Mouse (Mus musculus): ENCODE results near the gene Snrpb.

Snrpb gene

DNA sequence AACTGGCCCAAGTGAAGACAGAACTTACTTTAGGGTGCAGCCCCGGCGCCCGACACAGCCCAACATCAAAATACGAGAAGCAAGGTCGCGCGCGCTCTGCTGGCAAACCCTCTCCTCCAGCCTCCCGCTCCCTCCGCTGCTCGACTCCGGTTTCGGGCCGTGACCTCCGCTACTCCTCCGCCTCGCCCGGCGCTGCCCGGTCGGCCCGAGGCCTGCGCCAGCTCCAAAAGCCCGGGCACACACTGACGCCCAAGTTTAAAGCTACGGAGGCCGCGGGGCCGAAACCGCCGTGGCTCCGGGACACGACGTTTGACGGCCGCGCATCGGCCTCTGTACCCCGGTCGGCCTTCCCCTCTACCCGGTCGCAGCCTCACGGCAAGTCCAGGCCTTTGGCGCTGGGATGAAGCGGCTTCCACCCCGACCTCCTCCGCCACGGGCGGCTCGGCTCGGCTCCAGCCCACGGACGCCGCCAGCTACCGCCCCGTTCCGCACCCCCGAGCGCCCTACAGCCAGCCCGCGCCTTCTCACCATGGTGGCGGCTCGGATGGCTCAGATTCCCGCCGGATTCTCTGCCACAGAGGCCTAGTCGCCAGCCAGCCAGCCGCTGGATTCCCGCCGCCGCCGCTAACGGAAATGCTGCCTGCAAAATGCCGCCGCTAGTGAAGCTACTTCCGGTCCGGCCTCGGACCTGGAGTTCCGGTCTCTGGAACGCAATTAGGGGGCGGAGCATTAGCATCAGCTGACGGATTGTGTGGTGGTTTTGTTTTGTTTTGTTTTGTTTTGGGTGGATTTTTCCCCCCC, at the start of gene Snrpb:
Gene Snrpb (minus strand): TSS at position 698 of the 801 bp plus-strand sequence.
- DNase-seq (ENCODE audit: low read depth, low spot score): peak; percentile 92

DNA sequence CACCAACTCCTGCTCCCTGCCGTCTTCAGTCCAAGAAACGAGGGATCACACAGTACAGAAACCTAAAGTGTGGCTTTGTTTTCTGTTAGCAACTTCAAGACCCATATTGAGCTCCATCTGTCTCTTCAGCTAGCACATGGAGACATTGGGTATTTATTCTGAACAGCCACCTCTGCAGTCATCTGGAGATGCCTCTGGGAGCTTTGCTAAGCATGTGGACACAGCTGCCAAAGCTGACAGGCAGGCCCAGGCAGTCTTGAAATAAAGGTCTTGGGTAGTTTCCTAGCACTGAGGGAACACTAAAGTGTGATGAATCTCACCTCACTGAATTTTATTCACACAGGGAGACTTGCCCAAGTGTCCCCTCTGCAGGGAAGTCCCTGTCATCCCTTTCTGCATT, 32.4 kb upstream of the Snrpb start:
- DNase-seq (ENCODE audit: low read depth, low spot score): no peak

DNA sequence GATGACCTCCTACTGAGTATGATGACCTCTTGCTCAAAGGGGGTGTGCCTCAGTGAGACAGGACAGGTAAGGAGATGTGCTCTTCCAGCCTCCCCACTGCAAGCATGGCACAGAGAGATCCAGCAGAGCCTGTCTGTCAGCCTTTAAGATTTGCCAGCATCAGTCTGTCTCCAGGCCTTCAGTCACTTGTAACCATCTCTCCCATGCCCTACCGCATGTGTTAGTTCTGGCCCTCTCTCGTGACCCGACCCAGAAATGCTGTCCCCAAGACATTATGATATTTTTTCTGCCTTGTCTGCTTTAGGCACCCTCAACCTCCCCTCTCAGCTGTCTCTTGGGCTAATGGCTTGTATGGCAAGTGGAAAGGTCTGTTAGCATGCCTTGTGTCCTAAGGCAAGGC, 30.4 kb upstream of the Snrpb start:
- DNase-seq (ENCODE audit: low read depth, low spot score): no peak

DNA sequence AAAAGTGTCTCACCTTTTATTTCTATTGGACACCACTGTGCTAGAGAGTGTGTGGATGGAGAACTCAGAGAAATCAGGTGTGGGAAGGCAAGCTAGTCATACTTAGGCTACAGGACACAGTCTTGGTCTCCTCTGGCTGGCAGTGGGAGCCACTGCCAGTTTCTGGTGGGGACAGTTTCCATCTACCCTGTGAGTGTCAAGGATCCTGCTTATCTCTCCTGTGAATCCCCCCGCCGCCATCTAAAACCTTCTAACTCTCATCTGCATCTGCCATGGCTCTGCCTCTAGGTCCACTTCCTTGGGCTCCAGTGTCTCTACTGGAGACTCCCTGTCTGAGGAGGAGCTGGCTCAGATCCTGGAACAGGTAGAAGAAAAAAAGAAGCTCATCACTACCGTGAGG, 28.8 kb upstream of the Snrpb start:
- DNase-seq (ENCODE audit: low read depth, low spot score): no peak

DNA sequence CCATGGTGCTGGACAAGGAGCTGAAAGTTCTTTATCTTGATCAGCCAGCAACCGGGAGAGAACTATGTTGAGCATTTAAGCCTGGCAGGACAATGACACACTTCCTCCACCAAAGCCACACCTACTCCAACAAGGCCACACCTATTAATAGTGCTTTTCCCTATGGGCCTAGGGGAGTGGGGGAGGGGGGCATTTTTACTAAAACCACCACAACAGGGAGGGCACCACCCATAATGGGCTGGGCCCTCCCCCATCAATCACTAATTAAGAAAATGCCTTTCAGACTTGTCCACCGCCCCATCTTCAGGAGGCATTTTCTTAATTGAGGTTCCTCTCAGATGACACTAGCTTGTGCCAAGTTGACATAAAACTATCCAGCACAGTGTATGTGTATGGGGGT, 28.2 kb upstream of the Snrpb start:
- DNase-seq (ENCODE audit: low read depth, low spot score): no peak

DNA sequence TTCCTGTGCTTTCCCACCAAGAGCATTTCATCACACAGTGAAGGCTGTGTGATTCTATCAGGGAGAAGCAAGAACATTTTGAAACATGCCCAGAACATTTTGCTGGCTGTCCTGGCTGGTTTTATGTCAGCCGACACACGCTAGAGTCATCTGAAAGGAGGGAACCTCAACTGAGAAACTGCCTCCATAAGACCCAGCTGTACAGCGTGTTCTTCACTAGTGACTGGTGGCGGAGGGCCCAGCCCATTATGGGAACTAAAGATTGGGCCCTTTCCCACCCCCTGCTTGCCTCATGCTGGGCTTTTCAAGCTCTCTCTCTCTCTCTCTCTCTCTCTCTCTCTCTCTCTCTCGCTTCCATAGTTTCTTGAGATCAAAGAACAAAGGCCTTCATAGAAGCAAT, 21.8 kb upstream of the Snrpb start:
- DNase-seq (ENCODE audit: low read depth, low spot score): no peak

DNA sequence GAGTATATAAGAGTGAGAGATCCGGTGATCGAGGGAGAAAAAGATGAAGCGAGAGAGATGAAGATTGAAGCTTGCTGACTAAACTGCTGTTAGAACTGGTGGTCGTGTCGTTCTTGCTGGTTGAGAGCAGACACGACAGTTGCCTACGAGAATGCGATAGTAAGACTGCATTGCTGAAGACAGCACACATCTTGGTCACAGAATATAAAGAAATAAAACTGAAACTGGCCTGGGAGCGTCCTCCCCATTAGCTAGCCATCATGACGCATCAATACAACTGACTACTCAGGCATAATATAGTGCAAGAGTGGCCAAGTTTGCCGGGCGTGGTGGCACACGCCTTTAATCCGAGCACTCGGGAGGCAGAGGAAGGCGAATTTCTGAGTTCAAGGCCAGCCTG, 15.7 kb upstream of the Snrpb start, which contains the start of gene Tmc2:
Gene Tmc2 (plus strand): TSS at position 301 of the 400 bp plus-strand sequence.
- DNase-seq (ENCODE audit: low read depth, low spot score): no peak

DNA sequence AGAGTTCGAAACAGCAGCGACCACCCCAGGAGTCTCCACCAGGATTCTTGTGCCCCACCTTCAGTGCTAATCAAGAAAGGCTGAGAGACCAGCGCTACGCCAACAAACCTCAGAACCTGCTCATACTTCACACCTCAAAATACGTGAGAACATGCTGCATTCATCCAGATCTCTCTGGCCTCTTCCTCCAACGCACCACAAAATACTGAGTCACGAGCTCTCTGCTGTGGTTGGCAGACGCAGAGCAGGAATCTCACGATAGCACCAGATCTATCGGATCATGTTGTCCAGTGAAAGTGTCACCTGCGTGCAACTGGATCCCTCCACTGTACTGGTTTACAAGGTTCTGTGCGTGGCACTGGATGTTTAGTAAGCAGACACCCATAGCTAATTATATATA, 9.2 kb upstream of the Snrpb start:
- DNase-seq (ENCODE audit: low read depth, low spot score): no peak

DNA sequence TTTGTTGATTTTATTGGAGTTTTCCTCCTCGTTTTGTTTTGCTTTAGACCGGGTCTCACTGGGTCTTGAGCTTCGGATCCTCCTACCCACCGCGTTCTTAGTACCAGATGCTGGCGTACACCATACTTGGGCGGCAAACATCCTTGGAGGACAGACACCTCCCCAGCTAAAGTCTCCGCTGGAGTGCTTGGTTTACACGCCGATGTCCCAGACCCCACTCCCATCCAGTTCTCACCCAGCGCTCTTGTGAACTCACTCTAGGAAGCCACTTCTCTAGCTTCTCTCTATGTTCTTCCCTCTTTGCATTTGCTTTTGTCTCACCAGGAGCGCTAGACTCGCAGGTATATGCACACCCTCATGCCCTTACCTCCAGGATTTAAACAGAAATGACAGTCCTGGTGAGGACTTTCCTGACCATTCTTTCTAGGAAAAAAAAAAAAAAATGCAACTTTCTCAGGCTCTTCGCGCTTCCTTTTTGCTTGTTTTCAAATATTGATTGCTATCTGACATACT, 360 bp upstream of the Snrpb start:
- no peak for DNase-seq (ENCODE audit: low read depth, low spot score)

DNA sequence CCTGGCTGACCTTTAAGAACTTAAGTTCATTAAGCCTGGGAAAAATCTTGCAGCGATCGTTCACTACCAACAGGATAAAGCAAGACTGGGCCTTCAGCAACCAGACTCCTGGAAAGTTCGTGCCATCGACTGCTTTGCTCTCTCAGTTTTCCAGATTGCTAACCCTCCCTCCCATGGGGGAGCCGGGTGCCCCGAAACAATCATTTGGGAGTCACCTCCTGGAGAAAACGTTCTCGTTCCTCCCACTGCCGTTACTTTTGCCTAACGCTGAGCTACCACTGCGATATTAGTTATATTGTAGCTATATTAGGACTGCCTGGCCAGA, 860 bp downstream of the Snrpb start:
- no peak for DNase-seq (ENCODE audit: low read depth, low spot score)

DNA sequence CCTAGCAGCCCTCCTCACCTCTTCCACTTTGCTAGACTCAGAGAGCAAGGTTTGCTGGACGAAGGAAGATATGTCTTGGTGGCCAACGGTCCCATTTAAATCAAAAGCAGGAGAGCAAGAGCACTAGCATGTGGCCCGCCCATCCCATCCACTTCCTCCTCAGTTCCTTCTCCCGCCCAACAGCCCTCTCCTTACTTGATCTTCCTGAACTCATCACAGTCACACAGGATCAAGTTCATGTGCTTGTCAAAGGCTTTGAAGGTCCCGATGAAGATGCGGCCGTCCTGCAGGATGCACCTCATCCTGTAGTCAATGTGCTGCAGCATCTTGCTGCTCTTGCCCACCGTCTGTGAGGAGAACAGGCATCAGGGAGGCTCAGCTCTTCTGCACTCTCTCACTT, 2.4 kb downstream of the Snrpb start:
- DNase-seq (ENCODE audit: low read depth, low spot score): no peak

DNA sequence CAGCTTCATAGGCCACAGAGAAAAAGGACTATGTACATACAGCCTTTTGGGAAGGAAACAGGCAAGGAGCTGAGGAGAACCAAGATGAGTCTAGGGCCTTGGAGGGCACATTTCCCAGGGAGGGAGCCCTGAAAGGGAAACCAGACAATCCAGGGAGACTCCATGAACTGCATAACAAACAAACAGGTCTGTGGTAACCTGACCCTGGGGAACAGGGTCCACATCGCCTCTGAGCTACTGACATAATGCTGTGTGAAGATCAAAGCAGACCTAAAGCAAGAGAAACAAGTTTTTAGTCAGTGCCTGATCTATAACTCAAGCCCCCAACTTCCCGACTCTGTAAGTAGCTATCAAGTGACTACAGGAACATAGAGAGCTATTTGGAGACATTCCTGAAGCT, 7.5 kb downstream of the Snrpb start:
- no peak for DNase-seq (ENCODE audit: low read depth, low spot score)

DNA sequence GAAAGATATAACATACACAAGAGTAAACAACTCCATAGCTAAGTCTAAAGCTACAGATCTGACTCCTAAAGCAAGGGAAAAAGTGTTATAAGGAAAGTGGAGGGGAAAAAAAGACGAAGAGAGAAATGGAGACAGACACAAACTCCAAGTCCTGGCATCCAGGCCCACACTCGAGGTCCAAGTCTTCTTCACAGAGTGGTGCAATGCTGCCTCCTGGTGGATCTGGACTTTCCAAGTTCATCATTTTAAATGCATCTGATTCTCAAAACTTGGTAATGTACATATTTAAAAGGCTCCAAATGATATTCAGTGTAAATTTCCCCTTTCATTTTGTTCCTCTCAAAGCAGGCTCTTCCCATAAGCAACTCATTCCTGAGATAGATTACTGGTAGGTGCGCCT, 11.3 kb downstream of the Snrpb start:
- peak; percentile 46 for DNase-seq (ENCODE audit: low read depth, low spot score)

DNA sequence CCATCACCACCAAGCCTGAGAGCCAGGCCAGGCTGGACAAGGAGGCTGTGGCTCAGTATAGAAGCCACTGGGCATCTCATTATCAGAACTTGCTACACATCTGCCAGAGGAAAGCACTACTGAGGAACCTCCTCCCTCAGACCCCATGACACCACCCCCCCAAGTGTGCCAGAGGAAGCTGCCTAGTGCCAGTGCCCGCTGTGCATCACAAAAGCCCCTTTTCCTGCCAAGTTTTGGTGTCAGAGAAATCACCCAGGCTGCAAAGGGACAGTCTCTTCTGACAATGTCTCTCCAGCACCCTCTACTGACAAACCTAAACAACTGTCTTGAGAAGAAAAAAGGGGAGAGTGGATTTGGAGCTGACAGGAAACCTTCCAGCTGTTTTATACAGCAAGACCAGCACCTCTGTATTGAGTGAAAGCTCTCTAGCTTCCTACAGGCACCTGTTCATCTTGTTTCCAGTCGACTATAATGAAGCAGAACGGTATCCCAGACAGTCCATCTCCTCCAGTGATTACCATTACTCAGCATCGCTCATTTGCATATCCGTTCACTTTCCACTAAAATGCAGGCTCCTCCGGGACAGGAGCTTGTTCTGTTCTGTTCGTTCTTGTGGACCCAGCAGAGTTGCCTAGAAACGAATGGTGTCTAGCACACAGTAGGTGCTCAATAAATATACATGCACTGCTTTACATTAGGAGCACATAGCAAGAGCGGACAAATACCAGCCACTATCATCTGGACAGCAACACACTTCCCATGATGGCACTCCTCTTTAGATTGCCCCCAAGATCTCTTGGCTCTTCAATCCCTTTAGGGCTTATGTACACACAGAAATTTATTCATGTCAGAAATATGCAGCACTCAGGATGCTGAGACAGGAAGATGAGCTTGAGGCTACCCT, 12.6 kb downstream of the Snrpb start:
- peak; percentile 31 for DNase-seq (ENCODE audit: low read depth, low spot score)

DNA sequence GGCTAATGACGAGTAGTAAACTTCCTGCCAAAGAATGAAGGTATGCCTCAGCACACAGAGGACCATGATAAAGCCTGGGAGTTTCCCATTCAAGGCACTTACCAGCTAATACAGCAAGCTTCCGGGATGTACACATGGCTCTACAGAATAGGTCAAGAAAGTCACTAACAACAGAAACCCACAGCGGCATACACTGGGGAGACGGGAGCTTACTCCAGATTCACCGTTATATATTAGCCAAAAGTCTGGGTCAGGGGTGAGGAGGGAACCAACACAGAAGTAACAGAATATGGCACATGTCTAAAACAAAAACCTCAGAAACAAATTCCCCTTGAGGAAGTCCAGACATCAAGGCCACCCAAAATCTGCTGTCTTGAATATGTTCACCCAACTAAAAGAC, 16.5 kb downstream of the Snrpb start:
- no peak for DNase-seq (ENCODE audit: low read depth, low spot score)

DNA sequence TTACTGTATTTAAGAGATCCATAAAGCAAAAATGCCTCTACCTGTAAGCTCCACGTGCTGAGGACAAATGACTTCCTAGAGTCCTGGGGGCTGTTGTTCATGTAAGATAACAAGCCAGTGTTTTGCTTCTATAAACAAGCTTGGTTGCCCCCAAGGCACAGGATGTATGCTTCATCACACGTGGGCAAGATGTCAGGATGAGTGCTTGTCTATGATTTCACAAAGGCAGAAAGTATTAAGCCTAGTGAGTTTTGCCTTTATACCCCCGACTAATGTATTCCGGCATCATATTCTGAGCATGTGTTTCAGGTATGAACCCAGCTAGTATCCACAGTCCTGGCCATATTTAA, 21.1 kb downstream of the Snrpb start:
- no peak for DNase-seq (ENCODE audit: low read depth, low spot score)

DNA sequence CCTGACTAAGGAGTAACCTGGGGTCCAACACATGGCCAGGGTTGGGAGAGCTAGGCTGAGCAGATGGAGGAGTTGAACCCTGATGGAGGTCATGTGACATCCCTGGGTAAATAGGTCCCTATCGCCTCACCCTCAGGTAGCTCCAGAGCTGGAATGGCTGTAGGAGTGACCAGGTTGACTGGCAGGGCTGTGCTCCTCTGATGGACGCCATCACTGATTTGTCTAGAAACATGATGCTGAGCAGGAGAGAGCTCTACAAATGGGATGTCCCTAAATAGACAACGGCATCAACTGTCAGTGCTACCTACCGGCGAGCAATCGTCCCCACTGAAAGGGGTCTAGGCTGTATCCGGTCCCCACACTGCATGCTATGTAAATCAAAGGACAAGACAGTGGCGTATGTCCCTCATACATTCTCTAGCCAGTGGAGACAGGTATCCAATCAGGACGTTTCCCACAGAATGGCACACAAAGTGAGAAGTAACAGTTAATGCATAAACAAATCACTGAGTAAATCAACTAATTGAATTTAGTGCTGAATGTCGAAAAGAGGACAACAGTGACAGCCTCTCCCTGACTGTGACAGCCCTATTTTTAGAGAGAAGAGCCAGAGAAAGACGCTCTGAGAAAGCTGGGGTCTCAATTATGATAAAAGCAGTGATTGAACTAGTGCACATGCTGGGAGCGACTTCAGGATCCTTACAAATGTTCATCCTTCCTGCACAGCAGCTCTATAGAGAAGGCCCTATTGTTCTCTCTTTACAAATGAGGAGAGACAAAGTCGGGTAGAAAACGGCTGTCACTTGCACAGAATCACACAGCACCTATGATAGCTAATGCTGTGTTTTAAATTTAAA, 21.7 kb downstream of the Snrpb start:
- DNase-seq (ENCODE audit: low read depth, low spot score): no peak

DNA sequence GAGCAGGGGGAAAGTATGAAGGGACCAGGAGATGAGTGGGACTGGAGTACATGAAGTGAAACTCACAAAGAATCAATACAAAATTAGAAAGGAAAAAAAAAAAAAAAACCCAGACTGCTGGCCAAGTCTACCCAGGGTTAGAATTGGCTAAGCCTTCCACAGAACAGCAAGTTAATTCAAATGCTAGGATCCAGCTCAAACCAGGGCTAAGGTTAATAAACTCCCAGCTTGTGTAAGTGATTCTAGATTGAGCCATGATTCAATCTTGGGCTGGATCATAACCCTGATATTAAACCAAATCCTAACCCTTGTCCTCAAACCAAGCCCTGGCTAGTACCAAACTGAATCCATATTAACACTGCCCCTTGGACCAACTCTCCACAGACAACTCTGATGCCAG, 23.4 kb downstream of the Snrpb start:
- DNase-seq (ENCODE audit: low read depth, low spot score): no peak

DNA sequence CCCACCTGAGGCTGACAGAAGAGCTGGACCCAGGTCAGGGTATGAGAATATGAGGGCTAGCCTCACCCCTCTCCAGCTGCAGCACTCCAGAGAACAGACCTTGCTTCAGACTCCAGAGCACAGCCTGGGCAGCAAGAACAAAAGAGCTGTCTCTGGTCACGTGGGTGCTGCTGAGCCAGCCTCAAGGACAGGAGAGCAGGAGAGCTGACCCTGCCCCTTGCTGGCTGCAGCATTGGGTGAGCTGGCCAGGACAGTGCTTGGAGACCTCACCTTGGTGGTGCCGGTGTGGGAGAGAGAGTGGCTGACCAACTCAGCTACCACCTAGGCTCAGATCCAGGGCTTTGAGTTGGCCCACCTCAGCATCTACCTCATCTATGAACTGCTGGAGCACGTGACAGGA, 24.0 kb downstream of the Snrpb start:
- DNase-seq (ENCODE audit: low read depth, low spot score): no peak

DNA sequence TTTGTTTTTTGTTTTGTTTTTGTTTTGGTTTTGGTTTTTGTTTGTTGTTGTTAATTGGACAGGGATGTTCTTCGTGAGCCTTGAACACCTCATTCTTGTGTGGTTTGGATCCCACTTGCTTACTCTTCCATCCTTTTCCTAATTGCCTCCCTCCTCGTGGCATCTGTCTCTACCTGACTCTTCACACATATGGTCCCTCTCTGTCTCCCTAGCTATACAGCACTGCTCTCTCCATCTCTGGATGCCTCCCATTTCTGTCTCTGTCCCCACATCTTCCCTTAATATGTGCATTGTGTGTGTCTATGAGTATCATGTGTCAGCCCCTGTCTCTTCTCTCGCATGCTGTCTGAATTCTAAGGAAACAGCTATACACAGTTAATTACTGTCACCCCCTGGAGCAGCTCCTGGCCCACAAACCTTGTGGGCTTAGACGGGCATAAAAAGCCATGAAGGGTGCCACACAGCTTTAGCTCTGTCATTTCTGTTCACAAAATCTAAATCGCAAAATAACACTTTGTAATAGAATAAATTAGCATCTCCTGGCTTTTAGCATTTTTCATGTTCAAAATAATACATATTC, 33.0 kb downstream of the Snrpb start:
- no peak for DNase-seq (ENCODE audit: low read depth, low spot score)

DNA sequence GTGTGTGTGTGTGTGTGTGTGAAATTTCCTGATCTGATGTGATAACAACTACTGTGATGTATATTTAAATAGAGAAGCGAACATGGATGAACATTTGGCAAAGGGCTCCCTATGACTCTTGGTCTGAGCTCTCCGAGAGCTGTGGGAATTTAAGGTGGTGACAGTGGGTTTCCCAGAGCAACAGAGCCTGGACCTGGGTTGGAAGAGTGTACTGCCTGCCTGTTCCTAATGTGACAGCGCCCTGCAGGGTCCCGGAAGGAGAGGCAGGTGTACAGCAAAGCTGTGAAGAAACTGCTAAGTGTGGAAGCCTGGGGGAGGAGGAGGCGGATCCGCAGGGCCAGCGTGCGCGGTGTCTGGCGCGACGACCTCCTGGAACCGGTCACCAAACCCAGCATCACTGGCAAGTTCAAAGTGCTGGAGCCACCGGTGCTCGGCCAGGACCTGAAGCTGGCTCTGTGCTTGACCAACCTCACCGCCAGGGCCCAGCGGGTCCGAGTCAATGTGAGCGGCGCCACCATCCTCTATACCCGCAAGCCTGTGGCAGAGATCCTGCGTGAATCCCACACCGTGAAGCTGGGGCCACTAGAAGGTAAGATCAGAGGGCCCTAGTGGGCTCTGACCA, 34.4 kb downstream of the Snrpb start:
- DNase-seq (ENCODE audit: low read depth, low spot score): no peak
